Mouse (Mus musculus): Measurements from ENCODE around the gene Grb10.

DNA sequence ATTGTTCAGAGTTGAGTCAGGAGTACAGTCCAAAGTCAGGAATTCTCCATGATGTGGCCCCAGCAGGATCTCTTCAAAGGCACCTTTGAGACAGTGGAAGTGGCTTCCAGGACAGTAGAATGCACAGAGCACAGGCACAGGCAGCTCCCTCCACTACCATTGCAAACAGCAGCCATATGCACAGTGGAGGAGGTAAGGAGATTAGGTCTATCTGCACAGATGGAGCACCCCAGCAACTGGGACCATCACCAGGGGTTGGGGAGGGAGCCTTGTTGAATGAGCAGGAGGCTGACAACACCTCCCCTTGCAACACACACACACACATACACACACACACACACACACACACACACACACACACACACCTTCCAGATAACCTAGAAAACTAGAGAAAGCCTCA lies 146.7 kb downstream of the Grb10 start:
- TF ChIP-seq CTCF (IDR thresholded peaks at IDR 0.05; ENCODE audit: extremely low read depth, insufficient read depth, insufficient read length, insufficient replicate concordance): no peak
- TF ChIP-seq POLR2A (IDR thresholded peaks at IDR 0.05; ENCODE audit: low read depth, low read length): no peak
